Mouse (Mus musculus) monocyte, adult 2 months (primary cell): ENCODE measurements around the gene Tmem260.

ENCODE experiments used
- DNase-seq, 2 experiments: peaks; one replicate each; pipeline ENCODE4 v3.0.0; 2022; ENCODE audit warnings: low spot score in 2 of 2, low read depth in 1 of 2

Gene Tmem260

GRCm38 (mm10) chr14:48481591-48481990 lies 35.7 kb downstream of the Tmem260 start:
- DNase-seq, result no peak

- DNase-seq, result no peak
These were observed 36.8 kb downstream of the Tmem260 start for GRCm38 (mm10) chr14:48482762-48483161.

- no peak for DNase-seq
These were observed 48.0 kb downstream of the Tmem260 start for GRCm38 (mm10) chr14:48493896-48494295.

GRCm38 (mm10) chr14:48502573-48502972 lies 56.6 kb downstream of the Tmem260 start:
- DNase-seq, result no peak

- DNase-seq, result no peak
These were observed 58.0 kb downstream of the Tmem260 start for GRCm38 (mm10) chr14:48503691-48504565.

- DNase-seq, result no peak
These were observed 58.6 kb downstream of the Tmem260 start for GRCm38 (mm10) chr14:48504566-48504950.

- DNase-seq, result no peak
These were observed 59.7 kb downstream of the Tmem260 start for GRCm38 (mm10) chr14:48505606-48506005.

GRCm38 (mm10) chr14:48507376-48507775 lies 61.5 kb downstream of the Tmem260 start:
- DNase-seq, result no peak

GRCm38 (mm10) chr14:48509131-48509530 lies 63.2 kb downstream of the Tmem260 start:
- no peak for DNase-seq

- no peak for DNase-seq
These were observed 67.3 kb downstream of the Tmem260 start for GRCm38 (mm10) chr14:48513098-48513823.

- no peak for DNase-seq
These were observed 68.0 kb downstream of the Tmem260 start for GRCm38 (mm10) chr14:48513824-48514493.

- DNase-seq, result no peak
These were observed 68.7 kb downstream of the Tmem260 start for GRCm38 (mm10) chr14:48514620-48515019.

- no peak for DNase-seq
These were observed 69.6 kb downstream of the Tmem260 start for GRCm38 (mm10) chr14:48515538-48515937.

GRCm38 (mm10) chr14:48523361-48523760 lies 77.4 kb downstream of the Tmem260 start:
- no peak for DNase-seq

GRCm38 (mm10) chr14:48524135-48524534 lies 78.2 kb downstream of the Tmem260 start:
- DNase-seq, result no peak

GRCm38 (mm10) chr14:48525055-48525454 lies 79.1 kb downstream of the Tmem260 start:
- DNase-seq, result no peak

- no peak for DNase-seq
These were observed 84.7 kb downstream of the Tmem260 start for GRCm38 (mm10) chr14:48530629-48531028.

GRCm38 (mm10) chr14:48537795-48538766 lies 92.2 kb downstream of the Tmem260 start:
- DNase-seq, result no peak

- no peak for DNase-seq
These were observed 99.2 kb downstream of the Tmem260 start for GRCm38 (mm10) chr14:48545166-48545565.

- no peak for DNase-seq
These were observed 100.1 kb downstream of the Tmem260 start for GRCm38 (mm10) chr14:48546009-48546408.

- no peak for DNase-seq
These were observed 103.8 kb downstream of the Tmem260 start for GRCm38 (mm10) chr14:48549703-48550102.
